Mouse (Mus musculus) embryo, embryonic 9.5 days (tissue): ENCODE results near the gene Trim67.

Source experiments
- DNase-seq: peaks from one replicate; pipeline ENCODE4 v3.0.0-alpha.2; 2017; ENCODE audit errors: extremely low spot score

Trim67 gene

DNA sequence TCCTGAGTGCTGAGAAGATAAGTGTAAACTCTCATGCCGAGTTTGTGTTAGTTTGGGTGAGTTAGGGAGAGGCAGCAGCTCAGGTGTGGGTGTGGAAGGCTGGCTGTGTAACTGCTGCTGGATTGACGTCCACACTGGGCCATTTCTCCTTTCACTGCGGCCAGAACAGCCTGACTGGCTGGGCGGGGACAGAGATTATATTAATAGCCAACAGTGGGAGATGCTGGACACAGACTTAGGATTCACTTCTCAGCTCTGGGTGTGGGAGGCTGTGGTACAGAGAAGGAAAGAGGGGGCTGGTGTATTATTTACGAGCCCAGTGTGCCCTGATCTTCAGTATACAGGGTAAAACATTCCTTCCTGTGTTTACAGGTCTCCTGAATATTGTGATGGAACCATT, 85.2 kb downstream of the Trim67 start:
- no peak for DNase-seq

- no peak for DNase-seq
Measured at GRCm38 (mm10) chr8:124878946-124879526, 86.1 kb downstream of the Trim67 start.
